8 mouse cellular contexts compared by ENCODE assay signal in genomic region chr14:45539659-45540468, GRCm38 (mm10). TPM values are rescaled to one million over a fixed set of nuclear protein-coding genes. Genes with fewer than 3 reads are reported as not detected.
DNase-seq lines count a peak whose midpoint lies in the region; ATAC-seq lines count a peak whose summit lies in the region.

No protein-coding gene starts in this region.

- H3K9ac ChIP-seq in hindbrain, embryonic 11.5 days (ENCODE audit: low read depth, low read length), result no peak overlapping the region

- H3K4me3 ChIP-seq in hindbrain, embryonic 11.5 days (ENCODE audit: low read depth, low read length), result no peak overlapping the region

- no peaks in the 10 kb centered on the region for H3K27me3 ChIP-seq in hindbrain, embryonic 11.5 days (ENCODE audit: control insufficient read depth, insufficient read depth, low read length)

- no peaks in the 10 kb centered on the region for H3K4me1 ChIP-seq in hindbrain, embryonic 11.5 days (replicated peaks; ENCODE audit: control insufficient read depth, insufficient read depth, low read length)

- H3K27ac ChIP-seq in hindbrain, embryonic 11.5 days (ENCODE audit: low read depth, low read length), result no peak overlapping the region

- H3K4me2 ChIP-seq in hindbrain, embryonic 11.5 days (replicated peaks; ENCODE audit: low read depth, low read length), result no peak overlapping the region

- no peaks in the 10 kb centered on the region for H3K36me3 ChIP-seq in hindbrain, embryonic 11.5 days (ENCODE audit: control insufficient read depth, insufficient read depth, low read length)

- WGBS in hindbrain, embryonic 11.5 days, result 51% methylated on average over 12 of the region's 12 CpGs

- DNase-seq in layer of hippocampus, adult 11-12 months (ENCODE audit: low spot score), result peak; percentile 71
- DNase-seq in layer of hippocampus, adult 9-10 months (ENCODE audit: low spot score), result no peak
- DNase-seq in cerebellum, adult 9-10 months, result peak; percentile 57
- peak; percentile 85 for DNase-seq in hindbrain, embryonic 11.5 days (ENCODE audit: low spot score)
- peak; percentile 59 to 72 for DNase-seq in layer of hippocampus, postnatal 14 days (ENCODE audit: low spot score in 2 of 2)
- DNase-seq in lung, postnatal 36 days, result peak; percentile 96
- DNase-seq in skeletal muscle tissue, adult 2 months (ENCODE audit: low read depth, low spot score), result peak; percentile 85

- peak; percentile 74 for ATAC-seq in frontal cortex, adult (ENCODE audit: low TSS enrichment)
- ATAC-seq in hindbrain, embryonic 11.5 days (ENCODE audit: low FRiP score), result peak; percentile 69

- H3K9me3 ChIP-seq in hindbrain, embryonic 11.5 days (ENCODE audit: control insufficient read depth, low read length), result no peaks in the 10 kb centered on the region

RNA-seq across cellular contexts. Expression of gene Fermt2, which starts 9.9 kb away (rescaled TPM):
- 74.4 and 88.1 TPM in 2 replicates for polyA plus RNA-seq in hindbrain, embryonic 11.5 days (2014; fragmentation: Nextera tagmentation; extraction: Ambion mirVana)
- total RNA-seq in layer of hippocampus, postnatal 14 days (2021), result 100 to 1,000 TPM; 102 to 105 TPM
